Mouse (Mus musculus) MEL (cell line): ENCODE measurements around the gene Fam13a. TPM values are rescaled to one million over a fixed set of nuclear protein-coding genes. Genes with fewer than 3 reads are reported as not detected.

Source experiments
- DNase-seq: peaks from one replicate; pipeline ENCODE4 v3.0.0; 2011; ENCODE audit warnings: low read depth, low spot score
- H3K27ac ChIP-seq: 2 replicates; pipeline ENCODE4 v1.5.1; 2012; ENCODE audit warnings: low read depth, mild to moderate bottlenecking, control low read depth, low read length, moderate library complexity; ENCODE audit not compliant: control insufficient read depth
- H3K27me3 ChIP-seq, 2 experiments: fragments of 150-350 bp in 1 of 2; sonication (generic) in 1 of 2; 2 replicates each; pipeline ENCODE4 v1.6.1; 2012; ENCODE audit warnings: low read length in 2 of 2, mild to moderate bottlenecking in 2 of 2, improper control_type of control experiment in 1 of 2, moderate library complexity in 1 of 2; ENCODE audit not compliant: insufficient read depth in 2 of 2, control insufficient read depth in 1 of 2
- H3K36me3 ChIP-seq, 2 experiments: 2 replicates each; pipeline ENCODE4 v1.6.1; 2012 to 2014; ENCODE audit warnings: low read length in 2 of 2, improper control_type of control experiment in 1 of 2, inconsistent platforms in 1 of 2, mild to moderate bottlenecking in 1 of 2; ENCODE audit not compliant: insufficient read depth in 2 of 2, control insufficient read depth in 1 of 2
- H3K4me1 ChIP-seq, 2 experiments: fragments of 150-350 bp in 1 of 2; sonication (generic) in 1 of 2; 2 replicates each; pipeline ENCODE4 v1.6.1; 2012; ENCODE audit warnings: low read length in 2 of 2, improper control_type of control experiment in 1 of 2, mild to moderate bottlenecking in 1 of 2; ENCODE audit not compliant: insufficient read depth in 2 of 2, control insufficient read depth in 1 of 2
- H3K4me3 ChIP-seq, 2 experiments: fragments of 150-350 bp in 1 of 2; sonication (generic) in 1 of 2; 2 replicates each; pipeline ENCODE4 v1.5.1; 2012; ENCODE audit warnings: low read depth in 2 of 2, low read length in 2 of 2, mild to moderate bottlenecking in 2 of 2, moderate library complexity in 2 of 2, control low read depth in 1 of 2, improper control_type of control experiment in 1 of 2; ENCODE audit not compliant: control insufficient read depth in 1 of 2, insufficient read depth in 1 of 2
- H3K79me2 ChIP-seq: 2 replicates; pipeline ENCODE4 v1.6.1; 2012; ENCODE audit warnings: mild to moderate bottlenecking, low read length, moderate library complexity; ENCODE audit not compliant: control insufficient read depth, poor library complexity, insufficient read depth
- H3K9ac ChIP-seq: 2 replicates; pipeline ENCODE4 v1.6.1; 2012; ENCODE audit warnings: low read depth, mild to moderate bottlenecking, control low read depth, low read length, moderate library complexity; ENCODE audit not compliant: control insufficient read depth, poor library complexity, severe bottlenecking
- H3K9me3 ChIP-seq: fragments of 150-350 bp; sonication (generic); replicated peaks from 2 replicates; pipeline ENCODE4 v1.6.1; 2012; ENCODE audit warnings: mild to moderate bottlenecking, low read length, improper control_type of control experiment, moderate library complexity; ENCODE audit not compliant: insufficient read depth
- CHD1 ChIP-seq: IDR thresholded peaks from 2 replicates; pipeline ENCODE4 v1.6.1; 2012; ENCODE audit warnings: low read depth, mild to moderate bottlenecking, inconsistent platforms, low read length, improper control_type of control experiment
- CHD2 ChIP-seq: IDR thresholded peaks from 2 replicates; pipeline ENCODE4 v1.6.1; 2011; ENCODE audit warnings: low read length, improper control_type of control experiment
- E2F4 ChIP-seq: IDR thresholded peaks from 2 replicates; pipeline ENCODE4 v1.6.1; 2011; ENCODE audit warnings: low read depth, low read length, improper control_type of control experiment, borderline replicate concordance
- ETS1 ChIP-seq: IDR thresholded peaks from 2 replicates; pipeline ENCODE4 v1.6.1; 2012; ENCODE audit warnings: low read depth, mild to moderate bottlenecking, inconsistent platforms, low read length, improper control_type of control experiment, moderate library complexity
- GABPA ChIP-seq: IDR thresholded peaks from 2 replicates; pipeline ENCODE4 v1.6.1; 2012; ENCODE audit warnings: low read depth, mild to moderate bottlenecking, inconsistent platforms, low read length, improper control_type of control experiment, moderate library complexity
- GATA1 ChIP-seq: IDR thresholded peaks from 2 replicates; pipeline ENCODE4 v1.6.1; 2011; ENCODE audit warnings: low read depth, low read length, improper control_type of control experiment
- HCFC1 ChIP-seq: IDR thresholded peaks from 2 replicates; pipeline ENCODE4 v1.6.1; 2012; ENCODE audit warnings: low read depth, mild to moderate bottlenecking, inconsistent platforms, low read length, improper control_type of control experiment, moderate library complexity
- JUND ChIP-seq: IDR thresholded peaks from 2 replicates; pipeline ENCODE4 v1.6.1; 2011; ENCODE audit warnings: low read depth, mild to moderate bottlenecking, improper control_type of control experiment, low read length
- MAFK ChIP-seq: IDR thresholded peaks from 2 replicates; pipeline ENCODE4 v1.6.1; 2011; ENCODE audit warnings: low read depth, mild to moderate bottlenecking, low read length, improper control_type of control experiment, borderline replicate concordance
- MAX ChIP-seq: IDR thresholded peaks from 2 replicates; pipeline ENCODE4 v1.6.1; 2011; ENCODE audit warnings: low read length, improper control_type of control experiment
- MAZ ChIP-seq: IDR thresholded peaks from 2 replicates; pipeline ENCODE4 v1.6.1; 2012; ENCODE audit warnings: low read depth, mild to moderate bottlenecking, inconsistent platforms, low read length, improper control_type of control experiment
- POLR2A ChIP-seq, 2 experiments: IDR thresholded peaks; 2 replicates each; pipeline ENCODE4 v1.6.1; 2011 to 2012; ENCODE audit warnings: low read length in 2 of 2, mild to moderate bottlenecking in 2 of 2, control low read depth in 1 of 2, improper control_type of control experiment in 1 of 2, low read depth in 1 of 2, moderate library complexity in 1 of 2; ENCODE audit not compliant: control insufficient read depth in 1 of 2, insufficient read depth in 1 of 2, poor library complexity in 1 of 2
- POLR2AphosphoS2 ChIP-seq: IDR thresholded peaks from 2 replicates; pipeline ENCODE4 v1.6.1; 2011; ENCODE audit warnings: low read length, improper control_type of control experiment
- RCOR1 ChIP-seq: IDR thresholded peaks from 2 replicates; pipeline ENCODE4 v1.6.1; 2012; ENCODE audit warnings: low read depth, mild to moderate bottlenecking, inconsistent platforms, low read length, improper control_type of control experiment
- SMC3 ChIP-seq: IDR thresholded peaks from 2 replicates; pipeline ENCODE4 v1.6.1; 2011; ENCODE audit warnings: low read depth, low read length, improper control_type of control experiment
- TAL1 ChIP-seq: IDR thresholded peaks from 2 replicates; pipeline ENCODE4 v1.6.1; 2012; ENCODE audit warnings: mild to moderate bottlenecking, inconsistent platforms, low read length, moderate library complexity, mixed read lengths
- TBP ChIP-seq: IDR thresholded peaks from 2 replicates; pipeline ENCODE4 v1.8.0; 2011; ENCODE audit warnings: low read depth, low read length, improper control_type of control experiment
- TCF12 ChIP-seq: IDR thresholded peaks from 2 replicates; pipeline ENCODE4 v1.6.1; 2014; ENCODE audit warnings: low read depth, mild to moderate bottlenecking, inconsistent platforms, low read length, improper control_type of control experiment, moderate library complexity
- UBTF ChIP-seq: IDR thresholded peaks from 2 replicates; pipeline ENCODE4 v1.6.1; 2012; ENCODE audit warnings: low read depth, mild to moderate bottlenecking, inconsistent platforms, low read length, improper control_type of control experiment, moderate library complexity, borderline replicate concordance; ENCODE audit not compliant: insufficient read depth
- USF1 ChIP-seq: IDR thresholded peaks from 2 replicates; pipeline ENCODE4 v1.6.1; 2014; ENCODE audit warnings: low read depth, mild to moderate bottlenecking, inconsistent platforms, low read length, improper control_type of control experiment, moderate library complexity
- ZKSCAN1 ChIP-seq: IDR thresholded peaks from 2 replicates; pipeline ENCODE4 v1.6.1; 2012; ENCODE audit warnings: low read depth, mild to moderate bottlenecking, inconsistent platforms, low read length, improper control_type of control experiment, moderate library complexity
- ZMIZ1 ChIP-seq: IDR thresholded peaks from 2 replicates; pipeline ENCODE4 v1.6.1; 2012; ENCODE audit warnings: low read depth, mild to moderate bottlenecking, inconsistent platforms, low read length, improper control_type of control experiment, moderate library complexity
- polyA plus RNA-seq, 2 experiments: library from polyadenylated mRNA; stranded (reverse) in 1 of 2; unstranded in 1 of 2; fragments of >175 nt in 1 of 2; fragments of >200 nt in 1 of 2; gene quantifications; 2 replicates each; pipeline versions ENCODE4 v1.2.1 to v1.2.4; 2012; ENCODE audit warnings: low replicate concordance in 2 of 2, low read depth in 1 of 2; ENCODE audit not compliant: insufficient read length in 2 of 2, insufficient read depth in 1 of 2, missing spikeins in 1 of 2
- total RNA-seq: library from RNA; depleted of rRNA; stranded (reverse); fragments of 300-350 nt; gene quantifications from 2 replicates; pipeline ENCODE4 v1.2.3, GENCODE M21; 2012

Fam13a gene
- total and polyA plus RNA-seq, 3 experiments: not detected

- H3K4me3 ChIP-seq: no peak overlapping the region
- TF ChIP-seq ETS1: no peak
- no peak for TF ChIP-seq CHD1
- no peak for TF ChIP-seq MAZ
- TF ChIP-seq HCFC1: no peak
- TF ChIP-seq POLR2AphosphoS2: no peak
- no peak for TF ChIP-seq TAL1
- no peak for TF ChIP-seq SMC3
- no peak for TF ChIP-seq GABPA
- no peak for TF ChIP-seq CHD2
- TF ChIP-seq MAFK: no peak
- no peak for TF ChIP-seq POLR2A (IDR thresholded peaks at IDR 0.05; ENCODE audit: control insufficient read depth in 1 of 2, insufficient read depth in 1 of 2, low read depth in 1 of 2, low read length in 2 of 2, poor library complexity in 1 of 2)
- no peak for TF ChIP-seq ZMIZ1
- no peak for TF ChIP-seq TBP
- TF ChIP-seq USF1: no peak
- TF ChIP-seq TCF12: no peak
- TF ChIP-seq MAX: no peak
- TF ChIP-seq GATA1: no peak
- no peak for TF ChIP-seq UBTF
- H3K9me3 ChIP-seq: no peaks in the 10 kb centered on the region
- no peaks in the 10 kb centered on the region for H3K4me1 ChIP-seq
- no peaks in the 10 kb centered on the region for H3K27me3 ChIP-seq
- no peak overlapping the region for H3K9ac ChIP-seq
- H3K27ac ChIP-seq: no peak overlapping the region
- no peak for DNase-seq
- H3K79me2 ChIP-seq: no peaks in the 10 kb centered on the region
- no peaks in the 10 kb centered on the region for H3K36me3 ChIP-seq
These were observed 59.1 kb downstream of the Fam13a start for GRCm38 (mm10) chr6:58965071-58965831.

- H3K27ac ChIP-seq: no peak overlapping the region
- H3K9me3 ChIP-seq: no peaks in the 10 kb centered on the region
- H3K9ac ChIP-seq: no peak overlapping the region
- TF ChIP-seq TBP (no peak), CHD2 (no peak), SMC3 (no peak), USF1 (no peak), E2F4 (no peak), JUND (no peak), HCFC1 (no peak), RCOR1 (no peak), ZKSCAN1 (no peak), TCF12 (no peak), POLR2AphosphoS2 (no peak), TAL1 (no peak), ETS1 (no peak)
- no peak for DNase-seq
- H3K27me3 ChIP-seq: no peaks in the 10 kb centered on the region
- H3K4me3 ChIP-seq: no peak overlapping the region
- H3K36me3 ChIP-seq: no peaks in the 10 kb centered on the region
- H3K4me1 ChIP-seq: no peaks in the 10 kb centered on the region
- no peaks in the 10 kb centered on the region for H3K79me2 ChIP-seq
These were observed 59.8 kb downstream of the Fam13a start for GRCm38 (mm10) chr6:58964565-58964964.
